Mouse (Mus musculus): ENCODE data around the gene Cog4. TPM values are rescaled to one million over a fixed set of nuclear protein-coding genes. Genes with fewer than 3 reads are reported as not detected.
"Not testable (repeated sequence)": the region's sequence is repeated elsewhere in the genome, so short reads cannot be mapped to it uniquely, and the experiment has no call there.

Cog4 gene
- total RNA-seq, 2 experiments from 2014 or later: 60.8 to 65.7 TPM

DNA sequence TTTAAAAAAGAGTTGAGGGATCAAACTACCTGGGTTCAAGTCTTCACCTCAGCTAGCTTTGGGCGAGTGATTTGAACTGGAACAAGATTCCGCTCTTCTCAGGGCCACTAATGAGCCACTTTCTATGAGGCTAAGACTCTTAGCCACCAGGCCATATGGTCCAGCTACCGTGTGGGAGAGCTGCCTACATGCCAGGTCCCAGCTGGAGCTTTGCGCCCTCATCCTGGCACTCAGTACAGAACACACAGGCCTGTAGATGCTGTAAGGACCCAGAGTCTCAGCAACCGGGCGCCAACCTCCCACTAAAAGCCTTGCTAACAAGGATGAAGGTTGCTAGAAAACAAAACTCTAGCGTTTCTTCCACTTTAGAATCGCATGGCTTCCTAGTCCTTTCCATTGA lies 42.0 kb downstream of the Cog4 start:
- peak; percentile 24 to 47 for DNase-seq (ENCODE audit: low spot score in 2 of 2)

DNA sequence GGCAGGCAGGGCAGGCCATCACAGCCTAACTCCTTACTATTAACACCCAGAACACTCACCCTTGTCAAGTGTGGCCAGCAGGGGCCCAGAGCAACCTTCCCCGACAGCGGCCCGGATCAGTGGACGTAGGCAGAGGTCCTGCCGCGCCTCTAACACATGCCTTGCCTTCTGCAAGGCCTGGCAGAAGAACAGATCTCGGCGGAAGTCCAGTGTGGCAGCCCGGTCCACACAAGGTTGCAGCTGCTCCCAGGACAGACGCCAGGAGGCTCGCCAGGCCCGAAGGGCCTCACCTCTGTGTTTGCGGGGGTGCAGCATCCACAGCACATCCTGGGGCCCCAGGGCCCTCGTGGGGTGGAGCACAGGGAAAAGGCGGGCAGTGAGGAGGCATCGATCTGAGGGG lies 42.5 kb downstream of the Cog4 start:
- DNase-seq (ENCODE audit: low spot score in 2 of 2): no peak

DNA sequence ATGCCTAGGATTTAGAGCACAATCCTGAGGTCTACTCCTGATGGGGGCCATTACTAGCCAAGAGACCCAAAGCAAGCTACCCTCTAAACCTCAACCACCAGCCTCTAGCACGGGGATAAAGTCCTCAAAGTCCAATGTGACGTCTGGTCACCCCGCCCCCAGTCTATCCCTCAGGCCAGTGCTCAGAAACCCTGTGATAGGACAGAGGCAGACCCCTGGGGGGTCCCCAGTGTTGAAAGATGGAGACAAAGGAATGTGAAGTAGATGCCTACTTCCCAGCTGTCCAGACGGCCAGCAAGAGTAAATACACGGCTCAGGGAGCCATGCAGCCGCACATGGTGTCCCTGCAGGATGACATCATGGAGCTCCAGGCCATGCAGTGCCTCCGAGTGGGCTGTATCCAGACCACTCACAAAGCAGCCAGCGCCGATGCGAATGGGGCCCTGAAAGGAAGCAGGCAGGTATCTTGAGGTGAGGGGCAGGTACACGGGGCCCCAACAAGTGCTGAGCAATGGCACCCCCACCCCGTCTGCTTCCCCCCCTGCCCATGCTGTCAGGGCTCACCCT lies 43.6 kb downstream of the Cog4 start:
- DNase-seq (ENCODE audit: low spot score in 2 of 2): no peak

DNA sequence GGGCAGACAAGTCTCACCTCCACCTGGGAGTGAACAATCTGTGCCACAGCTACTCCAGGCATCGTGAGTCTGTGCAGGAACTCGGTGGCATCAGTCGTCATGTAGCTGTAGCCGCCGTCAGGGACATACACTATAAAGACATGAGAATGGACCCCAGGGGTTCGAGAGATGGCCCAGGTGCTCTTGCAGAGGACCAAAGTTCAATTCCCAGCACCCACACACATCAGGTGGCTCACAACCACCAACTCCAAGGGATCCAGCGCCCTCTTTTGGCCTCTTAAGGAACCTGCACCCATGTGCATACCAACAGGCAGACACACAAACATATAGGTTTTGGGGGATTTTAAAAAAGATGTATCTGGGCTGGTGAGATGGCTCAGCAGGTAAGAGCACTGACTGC lies 45.6 kb downstream of the Cog4 start:
- no peak for DNase-seq (ENCODE audit: low spot score in 2 of 2)

DNA sequence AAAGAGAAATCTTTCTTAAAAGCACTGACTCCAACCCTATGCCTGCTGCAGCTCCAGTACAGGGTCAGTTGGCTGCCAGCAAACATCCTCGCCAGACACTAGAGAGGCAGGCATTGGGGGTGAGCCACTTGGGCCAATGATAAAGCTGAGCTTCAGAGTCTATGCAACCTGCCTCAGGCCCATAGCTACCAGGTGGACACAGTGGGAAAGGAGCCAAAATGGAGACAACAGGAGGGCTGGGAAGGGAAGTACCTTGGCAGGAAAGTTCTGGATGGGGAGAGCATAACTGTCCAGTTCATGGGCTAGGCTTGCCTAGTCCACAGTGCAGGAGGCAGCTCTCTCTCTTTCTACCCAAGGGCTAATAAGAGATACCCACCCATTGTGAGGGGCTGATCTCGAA lies 46.5 kb downstream of the Cog4 start:
- no peak for DNase-seq (ENCODE audit: low spot score in 2 of 2)

GRCm38 (mm10) chr8:110894851-110895250 lies 48.5 kb downstream of the Cog4 start:
- no peak for DNase-seq (ENCODE audit: low spot score in 2 of 2)

GRCm38 (mm10) chr8:110895254-110895653 lies 48.9 kb downstream of the Cog4 start:
- no peak for DNase-seq (ENCODE audit: low spot score in 2 of 2)

DNA sequence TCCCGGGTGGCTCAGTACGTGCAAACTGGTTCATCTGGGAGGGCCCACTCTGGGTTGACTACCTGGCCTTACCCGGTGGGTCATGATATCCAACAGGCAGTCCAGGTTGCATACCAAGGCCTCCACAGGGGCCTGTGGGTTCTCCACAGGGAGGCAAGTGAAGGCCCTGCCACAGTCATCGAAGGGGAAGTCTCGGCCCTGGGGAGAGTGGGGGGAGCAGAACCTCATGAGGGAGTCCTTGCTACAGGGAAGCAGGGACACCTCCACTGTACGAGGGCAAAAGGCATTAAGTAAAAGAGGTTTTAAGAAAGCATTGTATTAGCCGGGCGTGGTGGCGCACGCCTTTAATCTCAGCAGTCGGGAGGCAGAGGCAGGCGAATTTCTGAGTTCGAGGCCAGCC lies 49.4 kb downstream of the Cog4 start:
- DNase-seq (ENCODE audit: low spot score in 2 of 2): no peak

- DNase-seq (ENCODE audit: low spot score in 2 of 2): no peak
Observed at GRCm38 (mm10) chr8:110897495-110897894, 51.1 kb downstream of the Cog4 start.

DNA sequence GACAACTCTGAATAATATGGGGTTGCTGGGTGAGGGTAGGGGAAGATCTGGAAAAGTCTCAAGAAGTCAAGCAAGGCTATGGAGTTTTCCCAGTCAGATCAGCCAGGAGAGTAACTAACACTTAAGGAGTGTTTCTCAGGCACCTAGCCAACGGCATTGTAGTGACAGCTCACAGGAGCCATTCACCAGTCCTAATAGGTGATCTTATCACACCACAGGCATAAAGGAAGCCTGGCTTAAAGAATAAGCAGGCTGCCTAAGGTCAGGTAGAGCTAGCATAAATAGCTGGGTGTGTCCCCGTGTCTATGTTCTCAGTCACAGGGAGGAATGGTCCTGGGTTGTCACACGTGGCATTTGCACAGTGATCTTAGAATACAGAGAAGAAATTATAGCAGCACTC lies 54.7 kb downstream of the Cog4 start:
- DNase-seq (ENCODE audit: low spot score in 2 of 2): no peak

- DNase-seq (ENCODE audit: low spot score in 2 of 2): peak; percentile 75 to 83
Observed at GRCm38 (mm10) chr8:110901839-110902578, 55.6 kb downstream of the Cog4 start, which contains the start of gene Fuk. Fuk (minus strand) TSS chr8:110902488.

DNA sequence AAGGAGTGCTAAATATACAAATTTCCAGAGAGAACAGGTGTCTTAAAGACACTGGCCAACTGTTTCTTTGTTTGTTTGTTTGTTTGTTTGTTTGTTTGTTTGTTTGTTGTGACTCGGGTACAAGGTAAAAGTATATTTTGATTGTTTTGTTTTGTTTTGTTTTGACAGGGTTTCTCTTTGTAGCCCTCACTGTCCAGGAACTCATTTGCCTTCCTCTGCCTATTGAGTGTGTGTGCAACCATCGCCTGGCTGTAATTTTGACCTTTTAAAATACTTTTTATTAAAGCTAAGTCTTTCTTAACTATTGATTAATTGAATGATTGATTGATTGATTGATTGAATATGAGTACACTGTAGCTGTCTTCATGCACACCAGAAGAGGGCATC lies 56.2 kb downstream of the Cog4 start:
- no peak for DNase-seq (ENCODE audit: low spot score in 2 of 2)

DNA sequence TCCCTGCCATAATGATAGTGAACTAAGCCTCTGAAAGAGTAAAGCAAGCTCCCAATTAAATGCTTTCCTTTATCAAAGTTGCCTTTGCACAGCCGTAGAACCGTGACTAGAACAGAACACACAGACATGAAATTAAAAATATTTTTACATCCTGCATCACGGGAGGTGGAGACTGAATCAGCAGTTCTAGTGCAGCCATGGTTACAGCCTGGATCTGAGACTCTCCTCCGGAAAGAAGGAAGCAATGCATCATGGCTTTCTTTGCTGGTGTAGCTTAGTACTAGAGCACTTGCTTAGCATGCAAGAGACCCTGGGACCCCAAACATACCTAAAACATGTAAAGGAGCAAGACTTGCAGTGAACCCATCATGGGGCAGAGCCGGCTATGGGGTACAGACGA lies 59.0 kb downstream of the Cog4 start:
- no peak for DNase-seq (ENCODE audit: low spot score in 2 of 2)

- DNase-seq (ENCODE audit: low spot score in 2 of 2): no peak
Observed at GRCm38 (mm10) chr8:110906682-110907081, 60.3 kb downstream of the Cog4 start.

GRCm38 (mm10) chr8:110909850-110910249 lies 63.5 kb downstream of the Cog4 start:
- DNase-seq (ENCODE audit: low spot score in 2 of 2): not testable (repeated sequence)

- DNase-seq (ENCODE audit: low spot score in 2 of 2): no peak
Observed at GRCm38 (mm10) chr8:110911576-110912570, 65.5 kb downstream of the Cog4 start.

- DNase-seq (ENCODE audit: low spot score in 2 of 2): no peak
Observed at GRCm38 (mm10) chr8:110917415-110917814, 71.0 kb downstream of the Cog4 start.

- no peak for DNase-seq (ENCODE audit: low spot score in 2 of 2)
Observed at GRCm38 (mm10) chr8:110918027-110918426, 71.6 kb downstream of the Cog4 start.

GRCm38 (mm10) chr8:110918460-110918859 lies 72.1 kb downstream of the Cog4 start:
- no peak for DNase-seq (ENCODE audit: low spot score in 2 of 2)

DNA sequence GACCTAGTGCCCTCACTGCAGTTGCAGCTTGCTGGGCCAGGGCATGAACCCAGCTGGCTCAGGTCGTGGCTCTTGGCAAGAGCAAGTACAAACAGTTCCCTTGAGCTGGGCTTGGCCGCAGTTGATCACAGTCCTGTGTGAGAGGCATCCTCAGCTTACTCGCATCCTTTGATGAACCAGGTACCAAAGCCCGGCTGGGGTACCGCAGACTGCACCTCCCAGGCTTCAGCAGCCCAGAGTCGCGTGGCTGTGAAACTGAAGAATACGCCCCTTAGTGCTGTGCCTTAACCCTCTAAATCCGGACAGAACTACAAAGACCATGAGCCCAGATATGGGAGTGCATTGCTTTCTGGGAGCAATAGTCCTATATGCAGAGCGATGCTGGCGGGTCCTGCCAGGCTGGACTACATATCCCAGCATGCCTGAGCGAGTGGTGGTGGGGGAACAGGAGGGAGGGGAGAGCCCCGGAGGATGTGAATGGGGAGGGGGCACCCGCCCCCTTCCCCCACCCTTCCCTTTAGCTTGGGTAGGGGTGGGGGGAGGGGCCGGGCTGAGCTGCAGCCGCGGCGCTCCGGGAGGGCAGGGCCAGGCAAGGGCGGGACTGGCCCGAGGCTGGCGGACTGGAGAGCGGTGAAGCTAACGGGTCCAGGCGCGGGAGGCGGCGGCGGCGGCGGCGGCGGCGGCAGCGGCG lies 73.1 kb downstream of the Cog4 start, which contains the start of gene St3gal2:
Gene St3gal2 (plus strand): TSS at position 582 of the 691 bp plus-strand sequence.
- peak; percentile 82 to 96 for DNase-seq (ENCODE audit: low spot score in 2 of 2)

All from layer of hippocampus, postnatal 14 days (tissue).